Mouse (Mus musculus) megakaryocyte-erythroid progenitor cell, adult 5-6 weeks (primary cell): ENCODE results near the gene Tnik. TPM values are rescaled to one million over a fixed set of nuclear protein-coding genes. Genes with fewer than 3 reads are reported as not detected.

Experiments
- ATAC-seq: replicated peaks from 2 replicates; pipeline ENCODE4 v1.8.0; 2016; ENCODE audit warnings: mild to moderate bottlenecking, inconsistent platforms; ENCODE audit not compliant: severe bottlenecking, poor library complexity, low FRiP score, low TSS enrichment
- total RNA-seq, 2 experiments: library from RNA; stranded (forward) in 1 of 2; stranded (reverse) in 1 of 2; fragments of 200-1000, 215-1000 nt in 1 of 2; fragments of >200 nt in 1 of 2; fragmentation: Nextera tagmentation in 1 of 2; gene quantifications; 2 replicates each; pipeline ENCODE4 v1.2.3; 2014 to 2017

The Tnik gene
- total RNA-seq, 2 experiments from 2014 or later, result 28.7 to 32.8 TPM

- ATAC-seq, result no peak
Observed at GRCm38 (mm10) chr3:28343204-28343603, 80.2 kb downstream of the Tnik start.

- no peak for ATAC-seq
Observed at GRCm38 (mm10) chr3:28343661-28344060, 80.6 kb downstream of the Tnik start.

DNA sequence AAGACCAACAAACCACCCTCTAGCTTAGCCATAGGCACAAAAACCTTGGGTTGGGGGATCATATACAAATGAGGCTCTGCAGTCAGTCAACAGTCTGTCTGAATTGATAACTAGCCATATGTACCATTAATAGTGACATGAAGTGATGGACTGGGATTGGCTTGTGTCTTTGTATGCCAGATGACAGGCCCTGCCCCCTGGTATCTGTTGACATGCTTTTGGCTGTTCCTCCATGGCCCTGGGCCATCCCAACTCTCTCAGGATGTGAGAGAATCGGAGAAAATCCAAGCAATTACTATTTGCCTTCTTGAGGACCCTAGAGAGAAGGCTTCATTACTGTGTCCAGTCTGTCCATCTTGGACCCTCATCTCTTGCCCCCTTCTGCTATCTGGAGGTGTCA is 82.4 kb downstream of the Tnik start:
- no peak for ATAC-seq

- ATAC-seq, result no peak
Observed at GRCm38 (mm10) chr3:28345961-28346360, 82.9 kb downstream of the Tnik start.

DNA sequence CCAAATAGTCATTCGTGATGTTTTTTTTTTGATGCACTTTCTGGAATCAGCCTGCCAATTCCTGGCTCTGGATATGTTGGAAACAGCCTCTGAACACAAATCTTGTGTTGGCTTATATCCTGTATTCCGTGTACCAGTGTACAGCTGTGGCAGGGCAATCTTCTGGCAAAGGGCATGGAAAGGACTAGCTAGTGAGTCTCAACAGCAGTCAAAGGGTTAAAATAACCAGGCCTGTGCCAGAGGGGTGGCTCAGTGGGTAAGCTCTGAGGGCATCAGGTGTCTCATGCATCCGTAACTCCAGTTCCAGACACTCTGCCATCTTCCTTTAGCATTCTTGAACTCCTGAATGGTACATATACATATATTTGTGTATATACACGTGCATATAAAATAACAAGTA is 83.5 kb downstream of the Tnik start:
- no peak for ATAC-seq

DNA sequence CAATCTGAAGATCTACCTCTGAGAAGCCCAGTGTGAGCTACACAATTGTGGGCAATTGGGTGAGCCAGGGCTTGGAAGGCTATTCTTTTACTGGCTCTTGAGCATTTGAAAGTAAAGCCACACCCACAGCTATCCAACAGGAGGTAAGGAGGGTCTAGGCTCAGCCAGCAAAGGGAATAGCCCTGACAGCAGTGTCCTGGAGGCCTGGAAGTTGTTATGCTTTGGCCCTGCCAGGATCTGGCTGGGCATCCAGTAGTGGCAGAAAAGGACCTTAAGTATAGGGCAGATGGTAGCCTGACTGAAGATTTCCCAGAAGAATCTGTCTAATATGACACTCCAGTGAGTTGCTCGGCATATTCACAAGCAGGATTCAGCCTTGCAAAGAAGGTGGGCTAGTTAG is 85.7 kb downstream of the Tnik start:
- ATAC-seq, result no peak

DNA sequence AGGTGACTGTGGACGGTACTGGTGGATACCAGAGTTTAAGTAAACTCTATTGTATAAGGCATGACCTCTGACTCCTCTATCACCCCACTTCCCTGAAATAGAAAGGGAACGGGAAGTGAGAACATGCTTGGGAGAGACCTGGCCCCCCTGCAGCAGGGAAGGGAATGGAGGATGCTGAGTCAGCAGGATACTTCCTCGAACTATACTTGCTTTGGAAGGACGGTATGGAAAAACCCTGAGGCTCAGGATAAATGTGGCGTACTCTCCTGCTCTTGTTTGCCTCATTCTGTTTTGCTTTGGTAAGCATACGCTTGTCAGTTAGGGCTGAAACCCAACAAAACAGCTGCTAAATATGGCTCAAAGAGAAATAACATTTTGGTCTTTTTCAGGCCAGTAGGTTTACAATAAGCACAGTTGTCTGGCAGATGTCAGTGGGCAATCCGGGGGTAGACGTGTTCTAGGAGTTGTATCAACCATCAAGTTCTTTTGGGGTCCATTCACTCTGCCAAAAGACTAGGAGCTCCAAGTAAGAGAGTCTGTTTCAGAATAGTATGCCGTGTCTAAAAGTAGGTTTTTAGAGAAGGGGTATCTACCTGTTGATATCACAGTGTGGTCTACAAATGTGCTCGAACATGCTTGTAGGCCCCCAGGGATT is 87.3 kb downstream of the Tnik start:
- ATAC-seq, result no peak

- no peak for ATAC-seq
Observed at GRCm38 (mm10) chr3:28358391-28358790, 95.4 kb downstream of the Tnik start.

DNA sequence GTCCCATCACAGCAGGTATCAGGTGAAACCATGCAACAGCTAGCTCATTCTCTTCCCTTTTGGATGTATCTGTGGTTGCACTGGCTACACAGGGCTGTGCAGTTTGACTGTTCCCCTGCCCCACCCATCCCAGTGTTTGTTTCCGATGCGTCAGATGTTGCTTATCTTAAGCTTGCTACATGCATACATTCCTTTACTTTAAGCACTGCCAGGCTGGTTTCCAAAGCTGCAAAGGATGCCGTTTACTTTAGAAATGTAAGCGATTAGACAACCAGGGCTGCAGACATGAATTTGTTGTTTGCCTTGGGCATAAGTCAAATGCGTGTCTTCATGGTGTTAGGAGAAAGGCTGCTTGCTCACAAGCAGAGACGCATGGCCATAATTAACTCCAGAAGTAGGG is 96.1 kb downstream of the Tnik start:
- peak; percentile 97 for ATAC-seq

DNA sequence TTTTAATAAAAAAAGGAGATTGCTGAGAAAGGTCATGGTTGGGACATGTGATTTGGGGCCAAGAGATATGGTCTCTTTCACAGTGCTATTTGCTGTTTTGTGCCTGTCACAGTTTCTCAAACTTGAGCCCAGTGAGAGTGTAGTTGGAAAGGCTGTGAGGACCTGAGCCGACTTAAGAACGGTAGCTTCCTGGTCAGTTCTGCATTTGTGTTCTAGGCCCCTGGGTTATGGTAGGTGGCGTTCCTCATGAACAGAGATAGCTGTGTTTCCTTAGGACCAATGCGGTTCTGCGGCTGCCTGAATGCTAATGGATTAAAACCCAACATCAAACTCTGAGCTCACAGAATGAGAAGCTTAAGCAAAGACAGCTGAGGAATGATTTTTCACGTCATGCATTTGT is 98.0 kb downstream of the Tnik start:
- no peak for ATAC-seq

- no peak for ATAC-seq
Observed at GRCm38 (mm10) chr3:28363441-28364125, 100.6 kb downstream of the Tnik start.

DNA sequence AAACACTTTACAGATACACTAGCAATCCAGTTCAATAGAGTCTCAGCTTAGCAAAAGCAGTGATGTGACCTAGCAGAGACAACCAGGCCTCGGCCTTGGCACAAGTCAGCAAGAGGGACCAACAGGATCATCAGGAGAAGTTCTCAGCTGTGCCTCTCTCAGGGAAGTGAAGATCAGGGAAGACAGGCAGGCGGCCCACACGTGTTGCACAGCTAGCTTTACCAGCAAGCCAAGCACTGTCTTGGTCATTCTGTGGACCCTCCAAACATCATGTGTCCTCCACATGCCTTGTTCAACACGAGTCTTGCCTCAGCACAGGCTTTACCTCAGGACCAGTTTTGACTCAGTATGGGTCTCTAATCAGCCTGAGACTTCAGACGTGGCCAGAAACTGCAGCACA is 105.7 kb downstream of the Tnik start:
- no peak for ATAC-seq

- ATAC-seq, result no peak
Observed at GRCm38 (mm10) chr3:28369266-28369665, 106.3 kb downstream of the Tnik start.

- ATAC-seq, result peak; percentile 62
Observed at GRCm38 (mm10) chr3:28369698-28370097, 106.7 kb downstream of the Tnik start.

DNA sequence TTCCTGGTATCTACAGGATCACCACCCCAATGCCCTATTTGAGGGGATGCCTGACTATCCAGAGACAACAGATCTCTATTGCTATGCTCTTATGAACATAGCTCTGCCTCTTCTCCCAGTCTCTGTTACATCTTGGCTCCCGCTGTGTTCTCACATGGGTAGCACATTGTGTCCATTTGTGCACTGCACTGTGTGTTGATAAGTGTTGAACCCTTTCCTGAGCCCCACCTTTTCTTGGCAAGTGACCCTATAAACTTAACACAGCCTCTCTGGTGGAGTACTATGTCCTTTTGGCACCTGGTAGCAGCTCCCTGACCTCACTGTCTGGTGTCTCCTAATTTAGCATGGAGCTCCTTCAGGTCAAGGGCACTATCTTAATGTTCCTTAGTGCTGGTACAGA is 108.6 kb downstream of the Tnik start:
- ATAC-seq, result 0 out of 2 replicates have a peak, but pooled peaks have one; percentile 30

DNA sequence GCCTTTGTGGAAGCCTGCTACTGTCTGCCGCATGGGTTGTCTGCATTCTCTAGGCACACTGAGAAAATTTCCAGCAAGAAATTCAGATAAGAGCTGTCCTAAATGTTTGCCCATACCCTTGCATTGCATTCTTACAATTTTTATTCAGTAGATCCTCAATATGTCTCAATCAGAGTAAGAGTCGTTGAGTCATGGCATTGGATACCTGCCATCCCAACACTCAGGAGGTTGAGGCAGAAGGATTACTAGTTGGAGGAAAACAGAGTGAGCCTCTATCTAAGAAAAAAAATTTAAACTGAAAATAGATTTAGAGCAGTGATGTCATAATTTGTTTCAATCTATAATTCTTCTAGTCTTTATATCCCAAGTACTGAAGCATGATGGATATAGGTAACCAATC is 109.4 kb downstream of the Tnik start:
- no peak for ATAC-seq

DNA sequence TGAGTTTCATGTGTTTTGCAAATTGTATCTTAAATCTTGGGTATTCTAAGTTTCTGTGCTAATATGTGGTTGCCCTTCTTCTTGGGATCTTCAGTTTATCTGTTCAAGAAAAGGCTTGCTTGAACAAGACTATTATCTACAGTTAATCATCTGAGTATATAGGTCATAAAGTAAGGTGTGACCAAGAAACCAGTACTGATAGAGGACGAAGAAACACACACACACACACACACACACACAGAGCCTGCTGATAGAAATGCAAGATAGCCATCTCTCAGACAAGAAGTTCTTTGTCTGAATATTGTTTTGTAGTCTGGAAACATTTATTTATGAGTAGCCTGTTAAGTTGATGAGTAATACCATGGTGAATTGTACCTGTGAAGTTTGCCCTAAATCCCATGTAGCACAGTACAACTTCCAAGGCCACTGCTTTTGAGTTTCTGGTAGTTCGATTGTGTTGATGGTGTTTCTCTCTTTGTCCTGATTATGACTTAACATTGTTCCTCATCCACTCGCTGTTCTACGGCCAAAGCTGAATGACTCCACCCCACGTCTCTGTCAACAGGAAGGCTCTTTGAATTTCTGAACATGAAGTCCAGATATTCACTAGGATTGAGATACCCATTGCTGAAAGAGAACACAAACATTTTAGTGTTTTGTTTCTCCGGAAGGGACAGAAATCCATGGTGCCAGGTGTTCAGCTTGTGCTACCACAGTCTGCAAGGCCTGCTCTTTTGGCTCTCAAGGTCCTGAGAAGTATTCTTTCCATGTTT is 111.9 kb downstream of the Tnik start:
- ATAC-seq, result no peak

DNA sequence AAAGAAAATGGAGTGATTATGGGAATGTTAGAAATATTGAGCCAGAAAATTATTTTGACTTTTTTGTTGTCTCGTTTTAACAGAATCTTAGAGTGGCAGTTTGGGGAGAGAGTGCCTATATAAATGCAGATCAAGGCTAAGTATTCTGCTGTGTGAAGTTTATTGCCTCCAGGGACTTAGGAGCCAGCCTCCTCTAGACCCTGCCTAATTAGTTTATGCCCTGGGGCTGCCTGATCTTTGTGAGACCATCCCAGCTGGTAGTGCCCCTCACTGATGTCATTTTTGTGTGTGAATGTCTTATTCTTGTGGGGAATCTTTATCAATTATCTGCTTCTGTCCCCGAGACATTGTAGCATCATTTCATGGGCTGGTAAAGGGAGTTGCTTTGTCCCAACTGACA is 117.2 kb downstream of the Tnik start:
- no peak for ATAC-seq

- ATAC-seq, result no peak
Observed at GRCm38 (mm10) chr3:28383526-28384126, 120.6 kb downstream of the Tnik start.
